Mouse (Mus musculus) lung, embryonic 16.5 days (tissue): ENCODE measurements at regions not wholly inside any gene's neighbourhood (a gene's known extent, or its start where the extent isn't known, plus 50 kb on each side); places are given as distances from the start of the nearest gene placed in this dataset.

Experiments
- ATAC-seq: fragments of 200-750 bp; cut with Nextera tagmentation; 2 replicates; pipeline ENCODE4 v1.8.0; 2017; ENCODE audit warnings: low read depth, mild to moderate bottlenecking, moderate library complexity
- H3K27ac ChIP-seq: fragments of 300-500 bp; sonication (generic); 2 replicates; pipeline ENCODE4 v1.5.1; 2014; ENCODE audit warnings: mild to moderate bottlenecking, control low read depth, low read length
- H3K27me3 ChIP-seq: fragments of 300-500 bp; sonication (generic); 2 replicates; pipeline ENCODE4 v1.6.1; 2014; ENCODE audit warnings: low read depth, low read length, mixed read lengths; ENCODE audit not compliant: control insufficient read depth, insufficient read depth
- H3K36me3 ChIP-seq: fragments of 300-500 bp; sonication (generic); 2 replicates; pipeline ENCODE4 v1.6.1; 2014; ENCODE audit warnings: low read length; ENCODE audit not compliant: control insufficient read depth, insufficient read depth
- H3K4me1 ChIP-seq: fragments of 300-500 bp; sonication (generic); replicated peaks from 2 replicates; pipeline ENCODE4 v1.6.1; 2014; ENCODE audit warnings: low read length, mixed read lengths; ENCODE audit not compliant: control insufficient read depth, insufficient read depth
- H3K4me2 ChIP-seq: fragments of 300-500 bp; sonication (generic); 2 replicates; pipeline ENCODE4 v1.6.1; 2014; ENCODE audit warnings: low read depth, low read length, control low read depth
- H3K4me3 ChIP-seq: fragments of 300-500 bp; sonication (generic); 2 replicates; pipeline ENCODE4 v1.5.1; 2014; ENCODE audit warnings: mild to moderate bottlenecking, low read length, control low read depth
- H3K9ac ChIP-seq: fragments of 300-500 bp; sonication (generic); 2 replicates; pipeline ENCODE4 v1.6.1; 2014; ENCODE audit warnings: low read length, control low read depth
- H3K9me3 ChIP-seq: fragments of 300-500 bp; sonication (generic); 2 replicates; pipeline ENCODE4 v1.6.1; 2016; ENCODE audit warnings: low read length; ENCODE audit not compliant: control insufficient read depth
- WGBS: fragments of 180-500 bp; shearing (Covaris S2); extraction: QIAGEN DNeasy Blood & Tissue Kit; methylation state at CpG from one replicate; pipeline ENCODE4 v1.1.7; 2014; 5-methylcytosine and 5-hydroxymethylcytosine counted together

DNA sequence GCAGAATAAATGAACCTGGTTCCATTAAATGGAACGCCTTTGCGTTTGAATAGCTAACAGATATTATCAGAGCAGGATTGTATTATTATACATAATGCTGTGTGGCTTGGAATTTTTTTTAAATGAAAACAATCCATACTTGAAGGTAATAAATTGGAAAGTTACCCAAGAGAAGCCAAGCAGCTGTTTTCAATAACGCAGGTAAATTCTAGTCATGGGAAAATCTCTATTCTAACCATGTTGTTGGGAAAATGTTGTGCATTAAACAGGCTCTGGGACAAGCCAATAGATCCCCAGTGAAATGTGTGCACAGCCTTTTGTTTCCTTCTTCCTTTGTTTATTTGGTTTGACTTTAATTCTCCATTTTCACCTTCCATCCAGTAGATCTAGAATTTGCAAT lies 128.6 kb upstream of the Mmadhc start:
- Histone ChIP-seq H3K9ac (no peak overlapping the region), H3K27me3 (peaks cover 3% of the 10 kb centered on the region; the same call in 1 of the 2 replicates), H3K27ac (no peak overlapping the region), H3K36me3 (no peaks in the 10 kb centered on the region), H3K4me1 (no peaks in the 10 kb centered on the region), H3K9me3 (no peaks in the 10 kb centered on the region), H3K4me3 (no peak overlapping the region), H3K4me2 (no peak overlapping the region)
- ATAC-seq = no peak
- WGBS = 90% methylated on average over 3 of the region's 3 CpGs

DNA sequence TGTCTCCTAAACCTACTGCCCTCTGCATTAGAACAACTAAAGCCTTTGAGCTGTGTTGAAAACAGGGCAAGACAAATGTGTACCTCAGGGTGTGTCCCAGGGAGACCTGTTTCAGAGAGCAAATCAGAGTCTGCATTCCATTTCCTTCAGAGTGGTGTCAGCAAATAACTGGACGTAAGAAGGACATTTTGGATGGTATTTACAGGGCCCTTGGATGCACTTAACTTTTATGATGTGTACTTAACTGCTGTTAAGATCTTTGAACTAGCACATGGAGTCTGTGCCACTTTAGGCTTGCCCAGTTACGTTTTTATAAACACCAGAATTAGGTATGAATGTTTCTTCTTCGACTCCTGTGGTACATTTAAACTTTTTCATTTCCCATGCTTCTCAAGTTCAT lies 123.0 kb upstream of the Mmadhc start:
- Histone ChIP-seq H3K4me1 (0 out of 2 replicates have a peak, but pooled peaks cover 3% of the 10 kb centered on the region), H3K27me3 (peaks cover 6% of the 10 kb centered on the region), H3K4me2 (no peak overlapping the region; the same call in 1 of the 2 replicates), H3K4me3 (no peak overlapping the region), H3K9me3 (no peaks in the 10 kb centered on the region), H3K36me3 (no peaks in the 10 kb centered on the region), H3K27ac (no peak overlapping the region), H3K9ac (no peak overlapping the region)
- ATAC-seq = peak; percentile 59; the same call in 1 of the 2 replicates
- WGBS = 41% methylated on average over 3 of the region's 3 CpGs

GRCm38 (mm10) chr2:50417643-50418042 lies 121.0 kb upstream of the Mmadhc start:
- no peaks in the 10 kb centered on the region for H3K9me3 ChIP-seq
- no peak overlapping the region for H3K4me3 ChIP-seq
- 0 out of 2 replicates have a peak, but pooled peaks cover 3% of the 10 kb centered on the region for H3K4me1 ChIP-seq
- no peak overlapping the region for H3K4me2 ChIP-seq
- H3K27me3 ChIP-seq = peaks cover 6% of the 10 kb centered on the region
- no peak overlapping the region for H3K9ac ChIP-seq
- peak; percentile 87 for ATAC-seq
- no peaks in the 10 kb centered on the region for H3K36me3 ChIP-seq
- 57% methylated on average over 5 of the region's 5 CpGs for WGBS
- H3K27ac ChIP-seq = peak overlapping the region; percentile 73

DNA sequence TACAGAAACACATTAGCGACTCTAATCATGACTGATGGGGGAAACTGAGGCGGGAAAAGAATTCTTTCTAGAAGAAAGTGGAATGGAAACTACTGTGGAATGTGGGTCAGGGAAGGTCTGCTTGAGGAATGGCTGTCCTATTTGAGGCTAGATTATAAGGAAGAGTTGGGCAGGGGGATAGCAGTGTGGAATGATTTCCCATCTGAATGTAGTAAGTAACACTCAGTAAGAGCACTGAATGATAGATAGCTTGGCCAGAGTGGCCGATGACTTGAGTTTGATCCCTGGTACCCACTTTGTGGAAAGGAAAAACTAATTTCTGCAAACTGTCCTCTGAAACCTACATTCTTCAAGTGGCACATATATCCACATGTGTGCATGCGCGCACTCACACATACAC lies 120.5 kb upstream of the Mmadhc start:
- Histone ChIP-seq H3K4me1 (0 out of 2 replicates have a peak, but pooled peaks cover 3% of the 10 kb centered on the region), H3K9me3 (no peaks in the 10 kb centered on the region), H3K4me3 (no peak overlapping the region), H3K36me3 (no peaks in the 10 kb centered on the region), H3K9ac (no peak overlapping the region), H3K27me3 (peaks cover 3% of the 10 kb centered on the region), H3K27ac (peak overlapping the region; percentile 73), H3K4me2 (no peak overlapping the region)
- ATAC-seq = peak; percentile 59; the same call in 1 of the 2 replicates
- WGBS = 76% methylated on average over 5 of the region's 5 CpGs

DNA sequence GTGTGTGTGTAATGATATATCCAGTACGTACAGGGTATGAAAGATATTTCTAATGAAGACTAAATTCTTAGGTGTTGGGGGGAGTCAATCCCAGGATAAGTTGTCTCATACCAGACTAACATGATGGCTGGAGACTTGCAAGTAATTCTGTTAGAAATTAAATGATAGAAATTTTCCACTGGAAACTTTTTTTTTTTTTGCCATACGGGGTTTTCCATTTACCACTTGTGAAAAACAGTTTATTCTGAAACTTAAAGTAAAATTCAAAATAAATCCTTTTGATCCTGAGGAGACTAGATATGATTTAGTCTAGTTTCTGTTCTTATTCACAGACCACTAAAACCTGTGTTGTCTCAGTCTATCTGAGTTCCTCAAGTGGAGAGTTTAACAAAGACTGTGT lies 119.5 kb upstream of the Mmadhc start:
- Histone ChIP-seq H3K4me3 (no peak overlapping the region), H3K9ac (no peak overlapping the region)
- ATAC-seq = no peak

DNA sequence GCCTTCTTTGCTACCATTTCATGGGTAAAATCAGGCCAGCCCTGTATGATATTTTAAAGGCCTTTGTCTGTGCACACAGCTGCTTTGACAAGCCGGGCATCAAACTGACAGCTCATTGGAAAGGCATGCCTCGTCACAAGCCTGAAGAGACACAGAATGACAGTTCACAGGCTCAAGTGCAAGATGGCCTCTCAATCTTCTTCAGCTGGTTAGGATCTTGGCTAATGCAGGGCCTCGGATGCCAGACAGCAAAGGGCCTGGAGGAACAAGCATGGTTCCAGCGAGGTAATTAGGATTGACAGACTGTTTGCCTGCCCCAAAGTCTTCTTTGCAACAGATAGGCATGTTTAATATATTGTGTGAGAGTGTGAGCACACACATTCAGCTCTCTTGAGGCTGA lies 109.3 kb upstream of the Mmadhc start:
- Histone ChIP-seq H3K4me1 (no peaks in the 10 kb centered on the region), H3K9me3 (no peaks in the 10 kb centered on the region), H3K4me2 (no peak overlapping the region), H3K27me3 (no peaks in the 10 kb centered on the region), H3K27ac (no peak overlapping the region), H3K36me3 (no peaks in the 10 kb centered on the region), H3K9ac (no peak overlapping the region), H3K4me3 (no peak overlapping the region)
- no peak for ATAC-seq
- 55% methylated on average over 4 of the region's 4 CpGs for WGBS

More for the DNA sequence above, 119.5 kb upstream of the Mmadhc start:
- no peak overlapping the region for H3K27ac ChIP-seq
- 78% methylated on average over 2 of the region's 2 CpGs for WGBS
- H3K4me1 ChIP-seq = 0 out of 2 replicates have a peak, but pooled peaks cover 3% of the 10 kb centered on the region
- no peak overlapping the region for H3K4me2 ChIP-seq
- peaks cover 3% of the 10 kb centered on the region for H3K27me3 ChIP-seq
- no peaks in the 10 kb centered on the region for H3K9me3 ChIP-seq
- H3K36me3 ChIP-seq = no peaks in the 10 kb centered on the region

- Histone ChIP-seq H3K27ac (no peak overlapping the region), H3K4me2 (no peak overlapping the region), H3K36me3 (no peaks in the 10 kb centered on the region), H3K4me3 (no peak overlapping the region), H3K27me3 (no peaks in the 10 kb centered on the region), H3K9me3 (no peaks in the 10 kb centered on the region), H3K4me1 (no peaks in the 10 kb centered on the region), H3K9ac (no peak overlapping the region)
- 73% methylated on average over 6 of the region's 6 CpGs for WGBS
- no peak for ATAC-seq
Measured at GRCm38 (mm10) chr2:50403106-50403505, 106.5 kb upstream of the Mmadhc start.

DNA sequence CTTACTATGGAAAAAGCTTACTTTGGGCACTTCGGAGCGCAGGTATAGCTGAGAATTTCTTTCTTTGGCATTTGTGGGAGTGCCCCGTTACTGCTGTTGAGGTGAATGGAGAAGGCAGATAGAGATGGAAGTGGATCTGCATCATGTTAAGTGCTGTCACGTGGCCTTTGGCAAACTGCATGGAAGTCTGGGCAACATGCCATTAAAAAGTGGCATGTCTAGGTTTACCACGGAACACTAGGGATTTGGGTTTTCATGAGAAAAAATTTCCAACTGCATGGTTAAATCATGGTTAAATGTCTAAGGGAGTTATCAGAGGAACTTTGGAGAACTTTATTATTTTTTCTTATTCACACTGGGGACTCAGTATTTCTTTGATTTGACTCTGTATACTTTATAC lies 102.0 kb upstream of the Mmadhc start:
- Histone ChIP-seq H3K27me3 (no peaks in the 10 kb centered on the region), H3K4me3 (no peak overlapping the region), H3K9me3 (no peaks in the 10 kb centered on the region), H3K4me1 (no peaks in the 10 kb centered on the region), H3K27ac (no peak overlapping the region), H3K36me3 (no peaks in the 10 kb centered on the region), H3K9ac (no peak overlapping the region), H3K4me2 (no peak overlapping the region)
- ATAC-seq = no peak
- WGBS = 68% methylated on average over 5 of the region's 5 CpGs

- peaks cover 8% of the 10 kb centered on the region for H3K4me1 ChIP-seq
- no peaks in the 10 kb centered on the region for H3K27me3 ChIP-seq
- no peaks in the 10 kb centered on the region for H3K36me3 ChIP-seq
- no peak overlapping the region for H3K4me3 ChIP-seq
- no peak overlapping the region for H3K4me2 ChIP-seq
- no peak overlapping the region for H3K9ac ChIP-seq
- no peaks in the 10 kb centered on the region for H3K9me3 ChIP-seq
- no peak for ATAC-seq
- WGBS = 77% methylated on average over 16 of the region's 16 CpGs
- no peak overlapping the region for H3K27ac ChIP-seq
Measured at GRCm38 (mm10) chr2:50377609-50378413, 81.2 kb upstream of the Mmadhc start.
